Comparison of ENCODE assay signal across 10 mouse cellular contexts in genomic region chr7:133919918-133920317, GRCm38 (mm10).
DNase-seq lines count a peak whose midpoint lies in the region; ATAC-seq lines count a peak whose summit lies in the region.
"Had no signal": no experiment of that assay in that cellular context is flagged by ENCODE, and none has a peak within 500 bp of the region (broad histone marks: within the 10 kb centered on the region; RNA-seq: fewer than 3 reads in every experiment).

No protein-coding gene starts in this region.

- intact Hi-C loops in left cerebral cortex, postnatal 10 days (cut with DNase I), result no loop called here

- H3K4me2 ChIP-seq in heart, embryonic 15.5 days, result no peak overlapping the region
- H3K4me2 ChIP-seq: liver, embryonic 13.5 days had no signal

- no peak overlapping the region for H3K27ac ChIP-seq in heart, embryonic 15.5 days
- H3K27ac ChIP-seq: liver, embryonic 13.5 days had no signal

- H3K4me1 ChIP-seq in heart, embryonic 15.5 days (replicated peaks), result peaks cover 3% of the 10 kb centered on the region; the same call in 1 of the 2 replicates
- H3K4me1 ChIP-seq: liver, embryonic 13.5 days had no signal

- H3K36me3 ChIP-seq in heart, embryonic 15.5 days, result no peaks in the 10 kb centered on the region
- H3K36me3 ChIP-seq: G1E; liver, embryonic 13.5 days had no signal

- 53% methylated on average over 5 of the region's 5 CpGs for WGBS in heart, embryonic 15.5 days

- DNase-seq in layer of hippocampus, adult 11-12 months (ENCODE audit: low spot score), result peak; percentile 39
- DNase-seq in layer of hippocampus, adult 9-10 months (ENCODE audit: low spot score), result no peak
- peak; percentile 20 to 56 for DNase-seq in left cerebral cortex, postnatal 10 days (ENCODE audit: extremely low spot score in 1 of 2, low spot score in 2 of 2)
- peak; percentile 43 for DNase-seq in right cerebral cortex, postnatal 14 days
- DNase-seq in embryo, embryonic 10.5 days (ENCODE audit: low spot score), result no peak
- no peak for DNase-seq in embryo, embryonic 11 days
- DNase-seq: liver, embryonic 13.5 days had no signal

- ATAC-seq in heart, embryonic 15.5 days (replicated peaks; ENCODE audit: insufficient number of reproducible peaks, insufficient read depth, low FRiP score, low read depth), result peak; percentile 50; the same call in 1 of the 2 replicates

- no peak overlapping the region for H3K4me3 ChIP-seq in heart, embryonic 15.5 days
- H3K4me3 ChIP-seq: erythroblast, embryonic 14.5 days; liver, embryonic 13.5 days had no signal

- no peak overlapping the region for H3K9ac ChIP-seq in heart, embryonic 15.5 days
- H3K9ac ChIP-seq: liver, embryonic 13.5 days had no signal

- no peaks in the 10 kb centered on the region for H3K9me3 ChIP-seq in heart, embryonic 15.5 days (replicated peaks)
- H3K9me3 ChIP-seq: liver, embryonic 13.5 days had no signal

- H3K27me3 ChIP-seq in heart, embryonic 15.5 days, result no peaks in the 10 kb centered on the region
- H3K27me3 ChIP-seq: liver, embryonic 13.5 days had no signal

Comparison
In these comparisons a context has a peak if more than half of its experiments do, and no peak if none do; other contexts are left out.
1. DNase-seq: peak in layer of hippocampus, adult 11-12 months (single experiment), left cerebral cortex, postnatal 10 days (2 of 2) and right cerebral cortex, postnatal 14 days (single experiment); none in layer of hippocampus, adult 9-10 months (single experiment), embryo, embryonic 10.5 days (single experiment) and embryo, embryonic 11 days (single experiment).